Comparison of ENCODE assay signal across 25 mouse cellular contexts in genomic region chr3:114380044-114380443, GRCm38 (mm10).
DNase-seq lines count a peak whose midpoint lies in the region; ATAC-seq and TF ChIP-seq lines count a peak whose summit lies in the region.
"Had no signal": no experiment of that assay in that cellular context is flagged by ENCODE, and none has a peak within 500 bp of the region (broad histone marks: within the 10 kb centered on the region; RNA-seq: fewer than 3 reads in every experiment).

No protein-coding gene starts in this region.

- H3K4me1 ChIP-seq in forebrain, embryonic 12.5 days, result no peaks in the 10 kb centered on the region
- H3K4me1 ChIP-seq in forebrain, postnatal 0 days (ENCODE audit: insufficient read depth), result no peaks in the 10 kb centered on the region
- no peaks in the 10 kb centered on the region for H3K4me1 ChIP-seq in neural tube, embryonic 12.5 days
- no peaks in the 10 kb centered on the region for H3K4me1 ChIP-seq in hindbrain, embryonic 16.5 days (ENCODE audit: control insufficient read depth, insufficient read depth, low read depth, low read length)
- no peaks in the 10 kb centered on the region for H3K4me1 ChIP-seq in lung, adult 2 months (ENCODE audit: control insufficient read depth, insufficient read depth, low read length)
- H3K4me1 ChIP-seq: heart, embryonic 15.5 days; intestine, embryonic 15.5 days; limb, embryonic 10.5 days; liver, embryonic 15.5 days had no signal

- no peak for TF ChIP-seq CTCF in forebrain, postnatal 0 days (IDR thresholded peaks at IDR 0.05; ENCODE audit: low read depth)
- no peak for TF ChIP-seq CTCF in lung, adult 2 months (IDR thresholded peaks at IDR 0.05; ENCODE audit: insufficient read depth, low read length)

- H3K27ac ChIP-seq in forebrain, embryonic 12.5 days, result no peak overlapping the region
- H3K27ac ChIP-seq in forebrain, postnatal 0 days (ENCODE audit: low read depth, low read length), result no peak overlapping the region
- H3K27ac ChIP-seq in neural tube, embryonic 12.5 days, result no peak overlapping the region
- H3K27ac ChIP-seq in hindbrain, embryonic 16.5 days (ENCODE audit: low read depth, low read length), result no peak overlapping the region
- H3K27ac ChIP-seq: heart, embryonic 15.5 days; intestine, embryonic 15.5 days; limb, embryonic 10.5 days; liver, embryonic 15.5 days; stomach, postnatal 0 days had no signal

- H3K4me3 ChIP-seq in forebrain, embryonic 12.5 days (replicated peaks), result no peak overlapping the region
- no peak overlapping the region for H3K4me3 ChIP-seq in forebrain, postnatal 0 days (ENCODE audit: low read depth, low read length)
- H3K4me3 ChIP-seq in neural tube, embryonic 12.5 days, result no peak overlapping the region
- H3K4me3 ChIP-seq in hindbrain, embryonic 16.5 days (ENCODE audit: low read length), result no peak overlapping the region
- H3K4me3 ChIP-seq in lung, adult 2 months (replicated peaks; ENCODE audit: extremely low read depth, low read depth, low read length), result no peak overlapping the region
- H3K4me3 ChIP-seq: heart, embryonic 15.5 days; intestine, embryonic 15.5 days; limb, embryonic 10.5 days; liver, embryonic 15.5 days had no signal

- ATAC-seq in forebrain, embryonic 12.5 days (ENCODE audit: low FRiP score), result peak; percentile 67; the same call in 1 of the 2 replicates
- no peak for ATAC-seq in forebrain, postnatal 0 days
- ATAC-seq in neural tube, embryonic 12.5 days (ENCODE audit: low FRiP score, low read depth), result peak; percentile 84
- peak; percentile 76 for ATAC-seq in hindbrain, embryonic 16.5 days
- ATAC-seq: CD4-positive, CD25-positive, alpha-beta regulatory T cell, adult 4 months; intestine, embryonic 15.5 days had no signal

- 32% methylated on average over 5 of the region's 5 CpGs for WGBS in forebrain, embryonic 12.5 days
- WGBS in forebrain, postnatal 0 days, result 23% methylated on average over 5 of the region's 5 CpGs
- 64% methylated on average over 5 of the region's 5 CpGs for WGBS in neural tube, embryonic 12.5 days
- 51% methylated on average over 5 of the region's 5 CpGs for WGBS in hindbrain, embryonic 16.5 days
- 74% methylated on average over 5 of the region's 5 CpGs for WGBS in lung, adult 2 months

- no peak for TF ChIP-seq POLR2A in lung, adult 2 months (IDR thresholded peaks at IDR 0.05; ENCODE audit: borderline replicate concordance, extremely low read depth, low read depth, low read length)

- H3K9me3 ChIP-seq in forebrain, embryonic 12.5 days, result no peaks in the 10 kb centered on the region
- H3K9me3 ChIP-seq in forebrain, postnatal 0 days (ENCODE audit: low read length), result no peaks in the 10 kb centered on the region
- H3K9me3 ChIP-seq in neural tube, embryonic 12.5 days, result no peaks in the 10 kb centered on the region
- H3K9me3 ChIP-seq in hindbrain, embryonic 16.5 days (ENCODE audit: control insufficient read depth, low read length), result no peaks in the 10 kb centered on the region
- H3K9me3 ChIP-seq: heart, embryonic 15.5 days; intestine, embryonic 15.5 days; limb, embryonic 10.5 days; liver, embryonic 15.5 days had no signal

- no peaks in the 10 kb centered on the region for H3K27me3 ChIP-seq in forebrain, embryonic 12.5 days
- no peaks in the 10 kb centered on the region for H3K27me3 ChIP-seq in forebrain, postnatal 0 days (ENCODE audit: insufficient read depth, low read length)
- H3K27me3 ChIP-seq in neural tube, embryonic 12.5 days (replicated peaks), result no peaks in the 10 kb centered on the region
- H3K27me3 ChIP-seq in hindbrain, embryonic 16.5 days (replicated peaks; ENCODE audit: control insufficient read depth, insufficient read depth, low read length), result no peaks in the 10 kb centered on the region
- H3K27me3 ChIP-seq: heart, embryonic 15.5 days; intestine, embryonic 15.5 days; liver, embryonic 15.5 days had no signal

- H3K9ac ChIP-seq in forebrain, embryonic 12.5 days, result no peak overlapping the region
- H3K9ac ChIP-seq in forebrain, postnatal 0 days, result no peak overlapping the region
- H3K9ac ChIP-seq in neural tube, embryonic 12.5 days, result no peak overlapping the region
- no peak overlapping the region for H3K9ac ChIP-seq in hindbrain, embryonic 16.5 days (ENCODE audit: low read depth, low read length)
- H3K9ac ChIP-seq: heart, embryonic 15.5 days; intestine, embryonic 15.5 days; liver, embryonic 15.5 days had no signal

- H3K4me2 ChIP-seq in forebrain, embryonic 12.5 days, result no peak overlapping the region
- no peak overlapping the region for H3K4me2 ChIP-seq in forebrain, postnatal 0 days (ENCODE audit: low read depth)
- H3K4me2 ChIP-seq in neural tube, embryonic 12.5 days (replicated peaks), result no peak overlapping the region
- no peak overlapping the region for H3K4me2 ChIP-seq in hindbrain, embryonic 16.5 days (ENCODE audit: low read length)
- H3K4me2 ChIP-seq: heart, embryonic 15.5 days; intestine, embryonic 15.5 days; liver, embryonic 15.5 days had no signal

- no peak for DNase-seq in forebrain, postnatal 0 days
- DNase-seq in neural tube, embryonic 10.5 days (ENCODE audit: extremely low spot score, low spot score), result no peak
- no peak for DNase-seq in lung, adult 2 months
- DNase-seq in heart, postnatal 14 days, result no peak
- DNase-seq: adrenal gland, postnatal 36 days; cerebellum, adult 11 months; cerebellum, adult 9-11 months; gastrocnemius, postnatal 36 days; heart, postnatal 4 days; kidney, adult 8-10 months; kidney, postnatal 10 days; liver; lung, postnatal 4 days; right cerebral cortex, postnatal 14 days; thymus, adult 2 months; thymus, postnatal 4 days had no signal

- H3K36me3 ChIP-seq in forebrain, embryonic 12.5 days (replicated peaks), result no peaks in the 10 kb centered on the region
- no peaks in the 10 kb centered on the region for H3K36me3 ChIP-seq in forebrain, postnatal 0 days (ENCODE audit: insufficient read depth)
- no peaks in the 10 kb centered on the region for H3K36me3 ChIP-seq in neural tube, embryonic 12.5 days
- H3K36me3 ChIP-seq in hindbrain, embryonic 16.5 days (ENCODE audit: control insufficient read depth, insufficient read depth, low read length), result no peaks in the 10 kb centered on the region
- H3K36me3 ChIP-seq: heart, embryonic 15.5 days; intestine, embryonic 15.5 days; limb, embryonic 10.5 days; liver, embryonic 15.5 days had no signal

- intact Hi-C loops in heart, postnatal 14 days (cut with DNase I), result no loop called here
